Mouse (Mus musculus) NIH3T3 (cell line): ENCODE measurements around the gene A730015C16Rik.

ENCODE experiments used
- DNase-seq: peaks from one replicate; pipeline ENCODE4 v3.0.0-alpha.2; 2012; ENCODE audit warnings: low read depth

A730015C16Rik gene

GRCm38 (mm10) chr4:108848505-108848848 lies at the start of gene A730015C16Rik:
A730015C16Rik (minus strand) TSS chr4:108848619.
- peak; percentile 54 for DNase-seq

GRCm38 (mm10) chr4:108890876-108891275 lies 42.5 kb upstream of the A730015C16Rik start:
- DNase-seq: no peak

DNA sequence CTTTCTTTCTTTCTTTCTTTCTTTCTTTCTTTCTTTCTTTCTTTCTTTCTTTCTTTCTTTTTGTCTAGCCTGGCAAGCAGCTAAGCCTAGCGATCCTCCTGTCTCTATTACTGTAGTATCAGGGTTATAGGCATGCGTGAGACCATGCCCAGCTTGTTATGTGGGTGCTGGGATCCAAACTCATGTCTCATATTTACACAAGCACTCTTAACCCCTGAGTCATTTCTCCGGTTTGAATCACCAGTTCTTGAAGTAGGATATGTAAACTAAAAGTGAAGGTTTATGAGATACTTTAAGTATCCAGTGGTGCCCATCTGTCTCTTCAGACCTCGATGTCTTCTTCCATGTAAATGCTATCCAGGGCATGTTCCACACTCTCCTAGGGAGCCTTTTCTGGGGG lies 39.0 kb upstream of the A730015C16Rik start:
- DNase-seq: peak; percentile 88

DNA sequence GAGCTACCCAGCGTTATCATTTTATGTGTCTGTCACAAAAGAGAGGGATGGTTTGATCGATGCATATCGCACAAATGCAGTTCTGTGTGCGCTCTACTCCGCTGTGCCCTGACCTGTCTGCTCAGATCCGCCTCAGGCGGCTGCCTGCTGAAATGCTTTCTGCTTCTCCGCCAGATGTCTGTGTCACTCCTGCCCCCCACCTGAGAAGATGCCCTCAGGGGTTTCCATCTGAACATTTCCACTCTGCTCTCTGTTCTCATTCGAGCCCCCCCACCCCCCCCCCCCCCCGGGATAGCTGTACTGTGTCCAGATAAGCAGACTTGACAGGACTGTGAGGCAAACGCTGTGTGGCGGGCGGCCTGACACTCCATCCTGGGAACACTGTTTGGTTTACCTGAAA lies 35.4 kb upstream of the A730015C16Rik start:
- DNase-seq: no peak

DNA sequence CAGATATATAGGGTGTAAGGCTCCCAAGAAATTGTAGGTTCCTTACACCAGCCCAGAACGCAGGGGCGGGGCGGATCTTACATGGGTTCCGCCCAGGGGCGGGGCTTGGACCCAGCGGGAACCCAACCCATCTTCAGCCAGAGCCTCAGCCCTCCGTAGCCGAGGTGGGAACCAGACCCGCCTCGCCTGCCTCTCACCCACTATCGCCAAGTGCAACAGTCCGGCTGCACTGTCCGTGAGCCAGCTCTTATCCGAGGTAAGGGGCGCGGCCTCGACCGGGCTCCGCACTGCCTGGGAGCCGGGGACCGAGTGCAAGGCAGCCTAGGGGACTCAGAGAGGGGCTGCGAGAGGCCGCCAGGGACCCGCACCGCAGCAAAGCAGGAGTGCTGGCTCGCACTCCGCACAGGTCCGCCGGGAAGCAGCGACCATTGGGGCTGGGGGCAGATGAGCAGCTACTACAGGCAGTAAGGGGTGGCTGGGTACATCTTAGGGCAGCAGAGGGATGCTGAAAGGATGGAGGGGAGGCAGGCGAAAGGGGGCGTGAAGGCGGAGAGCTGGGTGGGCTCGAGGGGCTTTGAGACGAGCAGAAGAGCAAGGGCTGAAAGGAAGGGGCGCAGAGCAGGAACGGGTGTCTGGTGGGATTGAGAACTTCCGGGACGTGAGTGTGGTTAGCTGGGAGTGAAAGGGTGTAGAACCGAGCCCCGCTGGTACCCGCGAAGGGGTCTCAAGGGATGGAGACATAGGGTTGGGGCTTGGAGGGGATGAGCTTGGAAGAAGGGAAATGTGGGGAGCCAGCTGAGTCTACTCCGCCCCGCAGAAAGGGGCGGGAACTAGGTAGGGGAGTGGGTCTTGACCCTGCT lies 30.8 kb upstream of the A730015C16Rik start, which contains the start of gene Rab3b:
TSS of gene Rab3b (plus strand) at position 101 of the 860 bp plus-strand sequence.
- no peak for DNase-seq

GRCm38 (mm10) chr4:108877901-108878300 lies 29.5 kb upstream of the A730015C16Rik start:
- DNase-seq: no peak

DNA sequence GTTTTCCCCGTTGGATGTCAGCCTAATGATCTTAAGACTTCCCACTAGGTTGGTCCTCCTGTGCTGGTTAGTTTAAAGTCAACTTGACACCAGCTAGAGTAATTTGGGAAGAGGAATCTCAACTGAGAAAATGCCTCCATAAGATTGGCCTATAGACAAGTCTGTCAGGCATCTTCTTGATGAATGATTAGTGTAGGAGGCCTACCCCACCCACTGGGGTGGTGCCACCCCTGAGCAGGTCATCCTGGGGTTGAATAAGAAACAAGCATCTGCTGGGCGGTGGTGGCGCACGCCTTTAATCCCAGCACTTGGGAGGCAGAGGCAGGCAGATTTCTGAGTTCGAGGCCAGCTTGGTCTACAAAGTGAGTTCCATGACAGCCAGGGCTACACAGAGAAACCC lies 25.3 kb upstream of the A730015C16Rik start:
- DNase-seq: no peak

DNA sequence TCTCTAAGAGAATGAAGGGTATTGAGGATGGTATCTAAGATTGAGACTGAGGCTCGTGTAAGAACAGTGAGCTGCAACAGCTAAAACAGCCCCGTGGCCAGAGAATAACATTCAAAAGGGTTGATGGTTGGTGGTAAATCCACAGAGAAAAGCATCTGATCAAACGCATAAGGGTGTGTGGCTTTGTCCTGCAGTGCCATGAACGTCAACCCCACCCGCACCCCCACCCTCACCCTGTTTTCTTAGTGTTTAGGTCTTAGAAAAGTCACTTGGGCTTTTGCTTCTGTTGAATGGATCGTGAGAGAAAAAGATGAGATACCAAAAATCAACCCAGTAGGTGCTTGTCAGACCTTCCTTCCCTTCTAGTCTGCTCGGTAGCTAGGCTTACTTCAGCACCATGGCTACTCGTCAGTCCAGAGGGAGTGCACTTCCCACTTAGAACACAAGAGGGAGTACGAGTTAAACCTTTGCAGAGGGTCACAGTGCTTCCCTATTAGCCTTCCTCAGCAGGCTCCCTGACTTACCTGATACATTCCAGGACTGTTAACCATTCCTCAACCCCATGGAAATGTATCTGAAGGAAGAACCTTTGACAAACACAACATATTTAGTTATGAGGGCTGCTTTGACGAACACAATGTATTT lies 21.4 kb upstream of the A730015C16Rik start:
- DNase-seq: peak; percentile 97

GRCm38 (mm10) chr4:108866806-108867205 lies 18.4 kb upstream of the A730015C16Rik start:
- no peak for DNase-seq

DNA sequence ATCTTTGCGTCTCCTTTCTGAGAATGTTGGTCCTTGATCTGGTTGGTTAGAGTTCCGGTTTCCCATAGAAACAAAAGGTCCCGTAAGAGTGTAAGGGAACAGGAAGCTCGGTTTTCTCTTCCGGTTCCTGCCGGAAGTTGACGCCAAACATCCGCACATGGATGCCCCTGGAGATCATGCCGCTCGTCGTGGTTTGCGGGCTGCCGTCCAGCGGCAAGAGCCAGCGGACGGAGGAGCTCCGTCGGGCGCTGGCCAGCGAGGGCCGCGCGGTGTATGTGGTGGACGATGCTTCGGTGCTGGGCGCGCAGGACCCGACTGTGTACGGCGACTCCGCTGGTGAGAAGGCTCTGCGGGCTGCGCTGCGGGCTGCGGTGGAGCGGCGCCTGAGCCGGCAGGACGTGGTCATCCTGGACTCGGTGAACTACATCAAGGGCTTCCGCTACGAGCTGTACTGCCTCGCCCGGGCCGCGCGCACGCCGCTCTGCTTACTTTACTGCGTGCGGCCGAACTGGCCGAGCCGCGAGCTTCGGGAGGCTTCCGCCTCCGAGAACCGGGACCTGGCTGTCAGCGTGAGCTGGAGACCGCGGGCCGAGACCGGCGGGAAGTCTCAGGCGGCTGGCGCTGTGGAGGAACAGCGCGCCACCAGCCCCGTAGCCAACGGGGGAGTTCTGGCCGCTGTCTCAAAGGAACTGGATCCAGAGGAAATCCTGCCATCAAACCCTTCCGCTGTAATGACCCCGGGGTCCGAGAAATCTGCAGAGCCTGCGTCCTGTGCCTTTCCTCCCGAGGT lies 509 bp downstream of the A730015C16Rik start, which contains the start of gene Kti12:
TSS of gene Kti12 (plus strand) at position 71 of the 790 bp plus-strand sequence.
- DNase-seq: peak; percentile 92

DNA sequence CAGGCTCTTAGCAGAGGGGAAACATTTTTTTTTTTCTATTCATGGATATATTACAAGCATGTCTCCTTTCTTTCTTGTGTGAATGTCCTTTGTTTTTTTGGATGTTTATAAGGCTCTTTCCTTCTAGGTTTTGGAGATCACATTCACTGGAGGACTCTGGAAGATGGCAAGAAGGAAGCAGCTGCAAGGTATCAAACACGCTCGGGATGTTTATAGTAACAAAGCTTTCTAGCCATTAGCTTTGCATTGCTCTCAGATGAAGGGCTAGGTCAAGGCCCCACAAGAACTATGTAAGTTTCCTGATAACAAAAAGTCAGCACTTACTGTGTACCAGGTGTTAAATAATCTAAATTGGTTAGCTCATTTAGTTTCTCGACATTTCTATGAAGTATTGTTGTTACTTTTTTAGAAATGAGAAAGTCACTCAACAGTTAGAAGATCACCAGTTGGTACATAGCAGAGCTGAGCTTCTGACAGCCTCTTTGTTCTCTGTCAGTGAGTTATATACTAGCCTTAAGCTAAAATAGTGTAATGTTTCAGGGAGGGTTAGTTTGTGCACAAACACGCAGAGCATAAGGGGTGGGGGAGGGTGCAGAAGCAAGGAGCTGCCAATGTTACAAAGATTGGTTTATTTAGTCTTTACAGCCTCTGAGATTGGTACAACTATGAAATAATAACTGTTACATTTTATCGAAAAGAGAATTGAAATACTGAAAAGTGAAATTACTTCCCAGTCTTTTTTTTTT lies 2.4 kb downstream of the A730015C16Rik start:
- DNase-seq: no peak

- DNase-seq: no peak
Observed at GRCm38 (mm10) chr4:108843336-108843735, 5.1 kb downstream of the A730015C16Rik start.

DNA sequence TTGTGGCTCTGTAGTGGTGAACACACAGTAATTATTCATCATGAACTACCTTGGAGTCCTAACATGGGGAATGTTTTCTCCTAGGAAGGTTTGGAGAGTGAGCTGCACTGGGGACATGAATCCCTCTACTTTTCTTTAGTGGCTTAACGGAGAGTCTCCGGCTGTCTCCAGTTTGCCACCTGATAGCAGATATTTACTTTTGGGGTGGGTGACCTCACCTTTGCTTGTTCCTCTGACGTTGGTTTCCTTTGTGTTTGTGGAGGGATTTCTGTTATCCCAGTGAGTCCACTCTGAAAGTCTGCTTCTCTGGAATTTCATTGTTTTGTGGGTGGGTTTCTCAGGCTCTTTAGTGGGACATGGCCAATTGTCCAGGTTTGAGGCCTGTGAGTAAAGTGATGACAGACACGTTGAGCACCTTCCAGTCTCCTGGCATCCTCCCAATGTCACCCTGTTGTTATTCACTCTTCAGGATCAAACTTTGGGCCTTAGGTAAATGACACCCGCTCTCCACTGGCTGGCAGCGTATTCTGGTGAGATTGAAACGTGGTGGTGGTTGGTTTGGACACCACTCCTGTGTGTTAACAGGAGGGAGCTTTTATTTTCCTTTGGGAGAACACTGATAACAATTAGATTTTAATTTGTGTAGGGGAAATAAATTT lies 6.4 kb downstream of the A730015C16Rik start:
- DNase-seq: no peak

GRCm38 (mm10) chr4:108838031-108838430 lies 10.4 kb downstream of the A730015C16Rik start:
- DNase-seq: peak; percentile 64

DNA sequence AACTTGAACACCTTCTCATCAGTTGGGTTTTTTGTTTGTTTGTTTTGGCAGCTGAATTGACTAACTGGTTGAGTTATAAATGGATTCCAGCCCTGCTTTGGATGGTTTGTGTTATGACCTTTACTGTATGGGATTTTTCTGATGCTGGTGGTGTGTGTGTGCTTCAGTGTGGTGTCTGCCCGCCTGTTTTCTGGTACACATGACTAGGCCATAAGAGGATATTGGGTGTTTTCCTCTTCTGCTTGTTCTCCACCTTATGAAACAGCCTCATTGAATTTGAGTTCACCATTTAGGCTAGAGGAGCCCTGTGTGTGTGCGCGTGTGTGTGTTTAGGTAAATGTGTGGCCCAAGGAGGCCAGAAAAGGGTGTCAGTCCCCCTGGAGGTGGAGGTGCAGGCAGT lies 12.9 kb downstream of the A730015C16Rik start:
- peak; percentile 55 for DNase-seq

DNA sequence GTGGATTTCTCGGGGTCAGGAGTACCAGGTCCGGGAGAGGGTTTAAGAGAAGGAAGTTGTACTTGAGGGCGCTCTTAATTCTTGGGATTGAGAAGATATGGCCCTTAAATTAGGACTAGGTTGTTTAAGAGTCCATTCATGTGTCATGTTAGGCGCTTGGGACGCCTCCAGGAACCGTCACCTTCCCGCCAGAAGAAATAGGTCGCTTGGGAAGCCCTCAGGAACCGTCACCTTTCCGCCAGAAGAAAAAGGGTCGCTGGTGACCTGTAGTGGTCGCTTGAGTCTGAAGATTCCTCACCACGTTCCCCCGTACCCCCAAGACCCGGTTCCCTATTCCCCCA lies 13.5 kb downstream of the A730015C16Rik start:
- DNase-seq: peak; percentile 44

DNA sequence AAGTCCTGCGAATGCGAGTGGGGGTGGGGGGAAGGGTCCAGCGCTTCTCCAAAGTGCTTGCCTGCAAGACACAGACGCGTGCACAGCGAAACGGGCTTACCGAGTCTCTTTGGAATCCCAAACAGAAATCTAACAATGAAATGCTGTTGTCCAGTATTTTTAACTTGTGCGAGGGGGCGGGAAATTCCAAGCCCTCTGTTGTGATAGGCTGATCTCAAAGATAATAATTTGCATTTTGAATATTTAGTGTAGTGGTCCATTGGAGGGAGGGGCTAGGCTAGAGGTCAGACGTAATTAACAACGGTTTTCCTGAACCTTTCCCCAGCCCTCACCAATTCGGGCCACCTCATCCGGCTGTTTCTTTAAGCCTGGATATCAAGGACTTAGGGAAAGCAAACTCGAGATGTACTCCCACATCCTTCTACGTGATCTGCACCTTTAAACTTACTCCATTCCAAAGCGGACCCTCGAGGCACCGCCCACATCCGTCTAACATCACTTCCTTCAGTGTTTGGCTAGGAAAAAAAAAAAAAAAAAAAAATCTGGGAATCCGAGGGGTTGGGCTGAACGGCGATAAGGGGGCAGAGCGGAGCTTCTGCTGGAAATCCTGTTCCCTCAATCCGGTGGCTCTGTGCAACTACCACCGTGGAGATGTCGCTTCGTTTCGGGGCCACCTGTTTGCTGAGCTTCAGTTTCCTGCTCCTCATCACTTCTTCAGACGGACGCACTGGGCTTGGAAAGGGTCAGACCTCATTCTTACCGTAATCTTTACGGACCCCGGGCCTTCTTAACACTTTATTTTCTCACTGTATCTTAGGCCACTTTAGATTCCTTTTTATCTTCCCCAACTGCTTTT lies 14.1 kb downstream of the A730015C16Rik start, which contains the start of gene Txndc12:
TSS of gene Txndc12 (plus strand) at position 487 of the 856 bp plus-strand sequence.
- peak; percentile 96 for DNase-seq

- no peak for DNase-seq
Observed at GRCm38 (mm10) chr4:108833828-108834114, 14.6 kb downstream of the A730015C16Rik start.

GRCm38 (mm10) chr4:108832916-108833827 lies 15.2 kb downstream of the A730015C16Rik start, which contains the start of gene Btf3l4:
Btf3l4 (minus strand) TSS chr4:108833614.
- peak; percentile 98 for DNase-seq
